Mouse (Mus musculus): ENCODE data around the gene Wnt1.

The Wnt1 gene

GRCm38 (mm10) chr15:98777762-98778161 lies 11.9 kb upstream of the Wnt1 start, which contains the start of gene Wnt10b:
Wnt10b (minus strand) TSS chr15:98778150.
- no peak for DNase-seq (ENCODE audit: extremely low read depth, low read depth)

GRCm38 (mm10) chr15:98778191-98778770 lies 11.4 kb upstream of the Wnt1 start:
- DNase-seq (ENCODE audit: extremely low read depth, low read depth), result no peak

- no peak for DNase-seq (ENCODE audit: extremely low read depth, low read depth)
Measured at GRCm38 (mm10) chr15:98778806-98779205, 10.9 kb upstream of the Wnt1 start.

GRCm38 (mm10) chr15:98780075-98780474 lies 9.6 kb upstream of the Wnt1 start:
- no peak for DNase-seq (ENCODE audit: extremely low read depth, low read depth)

GRCm38 (mm10) chr15:98780573-98780972 lies 9.1 kb upstream of the Wnt1 start:
- DNase-seq (ENCODE audit: extremely low read depth, low read depth), result no peak

- DNase-seq (ENCODE audit: extremely low read depth, low read depth), result no peak
Measured at GRCm38 (mm10) chr15:98781166-98781565, 8.5 kb upstream of the Wnt1 start.

GRCm38 (mm10) chr15:98785744-98786143 lies 3.9 kb upstream of the Wnt1 start:
- DNase-seq (ENCODE audit: extremely low read depth, low read depth), result peak; percentile 57

GRCm38 (mm10) chr15:98787930-98788329 lies 1.7 kb upstream of the Wnt1 start:
- DNase-seq (ENCODE audit: extremely low read depth, low read depth), result no peak

GRCm38 (mm10) chr15:98788972-98789660 lies 541 bp upstream of the Wnt1 start:
- DNase-seq (ENCODE audit: extremely low read depth, low read depth), result no peak

GRCm38 (mm10) chr15:98790761-98791160 lies 1.1 kb downstream of the Wnt1 start:
- no peak for DNase-seq (ENCODE audit: extremely low read depth, low read depth)

GRCm38 (mm10) chr15:98791221-98791620 lies 1.6 kb downstream of the Wnt1 start:
- DNase-seq (ENCODE audit: extremely low read depth, low read depth), result no peak

GRCm38 (mm10) chr15:98791771-98792170 lies 2.1 kb downstream of the Wnt1 start:
- DNase-seq (ENCODE audit: extremely low read depth, low read depth), result no peak

- no peak for DNase-seq (ENCODE audit: extremely low read depth, low read depth)
Measured at GRCm38 (mm10) chr15:98792233-98793020, 2.8 kb downstream of the Wnt1 start.

- DNase-seq (ENCODE audit: extremely low read depth, low read depth), result no peak
Measured at GRCm38 (mm10) chr15:98793141-98793698, 3.6 kb downstream of the Wnt1 start.

- DNase-seq (ENCODE audit: extremely low read depth, low read depth), result no peak
Measured at GRCm38 (mm10) chr15:98796803-98797595, 7.3 kb downstream of the Wnt1 start.

- no peak for DNase-seq (ENCODE audit: extremely low read depth, low read depth)
Measured at GRCm38 (mm10) chr15:98797835-98798492, 8.3 kb downstream of the Wnt1 start.

- DNase-seq (ENCODE audit: extremely low read depth, low read depth), result no peak
Measured at GRCm38 (mm10) chr15:98798903-98799302, 9.2 kb downstream of the Wnt1 start.

- DNase-seq (ENCODE audit: extremely low read depth, low read depth), result peak; percentile 46
Measured at GRCm38 (mm10) chr15:98799396-98799795, 9.7 kb downstream of the Wnt1 start.

GRCm38 (mm10) chr15:98802926-98803325 lies 13.3 kb downstream of the Wnt1 start:
- DNase-seq (ENCODE audit: extremely low read depth, low read depth), result no peak

- peak; percentile 60 for DNase-seq (ENCODE audit: extremely low read depth, low read depth)
Measured at GRCm38 (mm10) chr15:98804054-98804453, 14.4 kb downstream of the Wnt1 start.
